Mouse (Mus musculus) forebrain, embryonic 12.5 days (tissue): ENCODE results near the gene Tgm2. TPM values are rescaled to one million over a fixed set of nuclear protein-coding genes. Genes with fewer than 3 reads are reported as not detected.

Source experiments
- ATAC-seq: fragments of 200-750 bp; cut with Nextera tagmentation; 2 replicates; pipeline ENCODE4 v1.8.0; 2017; ENCODE audit warnings: moderate TSS enrichment; ENCODE audit not compliant: low FRiP score
- H3K27ac ChIP-seq: fragments of 300-500 bp; sonication (generic); 2 replicates; pipeline ENCODE4 v1.5.1; 2016; ENCODE audit warnings: mild to moderate bottlenecking
- H3K27me3 ChIP-seq: fragments of 300-500 bp; sonication (generic); 2 replicates; pipeline ENCODE4 v1.6.1; 2016; ENCODE audit warnings: mild to moderate bottlenecking
- H3K36me3 ChIP-seq: fragments of 300-500 bp; sonication (generic); replicated peaks from 2 replicates; pipeline ENCODE4 v1.6.1; 2016; ENCODE audit warnings: mild to moderate bottlenecking
- H3K4me1 ChIP-seq: fragments of 300-500 bp; sonication (generic); 2 replicates; pipeline ENCODE4 v1.6.1; 2016
- H3K4me2 ChIP-seq: fragments of 300-500 bp; sonication (generic); 2 replicates; pipeline ENCODE4 v1.6.1; 2016; ENCODE audit warnings: mild to moderate bottlenecking, moderate library complexity
- H3K4me3 ChIP-seq: fragments of 300-500 bp; sonication (generic); replicated peaks from 2 replicates; pipeline ENCODE4 v1.5.1; 2016; ENCODE audit warnings: mild to moderate bottlenecking
- H3K9ac ChIP-seq: fragments of 300-500 bp; sonication (generic); 2 replicates; pipeline ENCODE4 v1.6.1; 2016; ENCODE audit warnings: mild to moderate bottlenecking
- H3K9me3 ChIP-seq: fragments of 300-500 bp; sonication (generic); 2 replicates; pipeline ENCODE4 v1.6.1; 2016
- WGBS: fragments of 180-500 bp; shearing (Covaris S2); methylation state at CpG from one replicate; pipeline ENCODE4 v1.1.7; 2016; 5-methylcytosine and 5-hydroxymethylcytosine counted together
- polyA plus RNA-seq: library from polyadenylated mRNA; unstranded; fragments of >200 nt; fragmentation: Nextera tagmentation; extraction: Ambion mirVana; gene quantifications from 2 replicates; pipeline ENCODE4 v1.2.1, GENCODE M21; 2016

The Tgm2 gene
- polyA plus RNA-seq, 1 experiment from 2014 or later, result 4.3 TPM

DNA sequence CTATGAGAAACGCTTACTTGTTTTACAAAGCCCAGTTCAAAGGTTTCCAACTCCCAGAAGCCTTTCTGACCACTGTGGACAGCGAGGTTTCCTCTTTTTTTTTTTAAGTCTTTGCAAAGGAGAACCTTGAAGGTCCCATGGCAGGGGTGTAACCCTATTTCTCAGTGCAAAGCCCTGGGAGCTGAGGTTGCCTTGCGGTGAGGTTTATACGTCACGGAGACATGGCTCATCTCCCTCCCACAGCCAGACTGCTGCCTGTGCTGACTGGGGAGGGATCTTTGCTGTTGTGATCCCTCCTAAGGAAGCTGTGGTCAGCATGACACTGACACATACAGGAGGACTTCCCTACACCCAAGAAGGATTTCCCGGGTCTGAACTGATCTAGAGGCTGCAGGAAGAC lies 13.2 kb downstream of the Tgm2 start:
- H3K36me3 ChIP-seq, result no peaks in the 10 kb centered on the region
- no peak overlapping the region for H3K4me3 ChIP-seq
- 87% methylated on average over 6 of the region's 6 CpGs for WGBS
- no peaks in the 10 kb centered on the region for H3K9me3 ChIP-seq
- H3K27me3 ChIP-seq, result no peaks in the 10 kb centered on the region
- H3K9ac ChIP-seq, result no peak overlapping the region
- no peak for ATAC-seq
- H3K4me1 ChIP-seq, result peaks cover 14% of the 10 kb centered on the region
- no peak overlapping the region for H3K4me2 ChIP-seq
- no peak overlapping the region for H3K27ac ChIP-seq

DNA sequence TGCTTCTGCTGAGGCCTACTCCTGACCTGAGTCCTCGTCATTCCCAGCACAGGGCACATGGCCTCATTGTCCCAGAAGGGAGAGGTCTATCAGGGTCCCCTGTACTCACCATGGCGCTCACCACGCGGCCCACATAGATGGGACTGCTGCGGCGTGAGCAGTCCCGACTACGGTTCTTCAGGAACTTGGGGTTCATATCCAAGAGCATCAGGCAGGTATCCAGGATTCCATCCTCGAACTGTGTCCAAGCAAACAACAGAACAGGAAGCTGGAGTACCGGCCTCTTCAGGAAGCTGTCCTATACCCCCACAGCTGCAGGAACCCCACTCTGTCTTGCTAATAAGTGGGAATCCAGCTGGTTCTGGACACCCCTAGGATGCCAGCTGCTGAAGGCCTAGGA lies 13.9 kb downstream of the Tgm2 start:
- WGBS, result 87% methylated on average over 10 of the region's 10 CpGs
- no peaks in the 10 kb centered on the region for H3K36me3 ChIP-seq
- H3K4me1 ChIP-seq, result peaks cover 14% of the 10 kb centered on the region
- no peak overlapping the region for H3K4me3 ChIP-seq
- no peaks in the 10 kb centered on the region for H3K9me3 ChIP-seq
- no peak overlapping the region for H3K9ac ChIP-seq
- ATAC-seq, result no peak
- H3K4me2 ChIP-seq, result no peak overlapping the region
- no peaks in the 10 kb centered on the region for H3K27me3 ChIP-seq
- no peak overlapping the region for H3K27ac ChIP-seq

DNA sequence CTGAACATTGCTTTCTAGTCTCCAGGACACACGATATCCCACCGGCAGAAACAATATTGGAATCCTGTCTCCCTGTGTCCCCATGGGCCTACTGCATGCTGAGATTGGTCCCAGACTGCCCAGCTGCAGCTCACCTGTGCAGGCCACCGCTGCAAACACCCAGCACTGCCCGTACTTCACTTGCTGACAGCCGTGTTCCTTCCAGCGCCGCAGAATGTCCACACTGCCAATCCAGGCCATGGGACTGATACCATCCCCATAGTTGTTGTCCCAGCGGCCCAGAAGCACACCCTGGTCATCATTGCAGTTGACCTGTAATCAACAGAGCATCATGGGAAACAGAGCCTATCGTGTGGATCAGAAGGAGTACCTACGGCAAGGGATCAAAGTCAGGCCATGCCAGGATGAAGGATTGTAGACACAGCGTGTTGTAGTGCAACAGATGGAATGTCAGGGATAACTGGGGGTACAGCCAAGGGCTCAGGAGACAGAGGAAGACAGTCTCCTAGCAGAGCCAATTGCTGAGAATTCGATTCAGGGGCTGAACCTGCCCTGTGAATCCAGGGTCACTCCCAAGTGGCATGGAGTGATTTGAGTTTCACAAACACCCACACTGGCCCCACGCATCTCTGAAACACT lies 14.9 kb downstream of the Tgm2 start:
- Histone ChIP-seq H3K4me2 (no peak overlapping the region), H3K4me3 (no peak overlapping the region), H3K9me3 (no peaks in the 10 kb centered on the region), H3K27ac (no peak overlapping the region), H3K4me1 (peaks cover 14% of the 10 kb centered on the region), H3K27me3 (no peaks in the 10 kb centered on the region), H3K36me3 (no peaks in the 10 kb centered on the region), H3K9ac (no peak overlapping the region)
- ATAC-seq, result no peak
- WGBS, result 94% methylated on average over 13 of the region's 13 CpGs

DNA sequence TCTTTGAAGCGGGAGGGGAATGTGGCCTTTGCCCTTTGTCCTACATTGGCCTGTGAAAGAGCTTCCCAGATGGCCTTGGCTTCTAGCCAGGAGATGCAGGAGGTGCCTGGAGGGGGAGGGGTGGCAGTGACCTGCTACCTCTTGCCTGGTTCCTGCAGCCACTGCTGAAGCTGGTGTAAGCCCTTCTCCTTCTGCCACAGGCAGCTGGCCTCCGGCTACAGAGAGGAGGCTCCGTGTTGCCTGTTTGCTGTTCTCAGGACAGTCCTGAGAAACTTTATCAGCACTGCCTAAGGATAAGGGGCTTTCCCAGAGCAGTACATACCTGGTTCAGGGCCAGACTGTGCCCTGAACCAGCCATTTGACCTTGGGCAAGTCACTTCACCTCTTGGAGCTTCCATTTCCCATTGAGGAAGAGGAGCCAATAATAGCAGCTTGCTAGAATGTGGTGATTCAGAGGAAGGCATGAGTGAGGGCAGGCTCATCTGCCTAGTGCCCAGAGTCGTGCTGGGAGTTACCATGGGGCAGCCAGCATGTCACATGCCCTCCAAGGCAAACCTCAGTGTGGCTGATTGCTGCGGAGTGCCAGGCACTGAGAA lies 15.7 kb downstream of the Tgm2 start:
- Histone ChIP-seq H3K9me3 (no peaks in the 10 kb centered on the region), H3K4me1 (peaks cover 14% of the 10 kb centered on the region), H3K27me3 (no peaks in the 10 kb centered on the region), H3K36me3 (no peaks in the 10 kb centered on the region), H3K27ac (0 out of 2 replicates have a peak overlapping the region, but pooled peaks have one; percentile 48), H3K9ac (no peak overlapping the region), H3K4me2 (no peak overlapping the region), H3K4me3 (no peak overlapping the region)
- WGBS, result 57% methylated on average over 5 of the region's 5 CpGs
- ATAC-seq, result 0 out of 2 replicates have a peak, but pooled peaks have one; percentile 33

DNA sequence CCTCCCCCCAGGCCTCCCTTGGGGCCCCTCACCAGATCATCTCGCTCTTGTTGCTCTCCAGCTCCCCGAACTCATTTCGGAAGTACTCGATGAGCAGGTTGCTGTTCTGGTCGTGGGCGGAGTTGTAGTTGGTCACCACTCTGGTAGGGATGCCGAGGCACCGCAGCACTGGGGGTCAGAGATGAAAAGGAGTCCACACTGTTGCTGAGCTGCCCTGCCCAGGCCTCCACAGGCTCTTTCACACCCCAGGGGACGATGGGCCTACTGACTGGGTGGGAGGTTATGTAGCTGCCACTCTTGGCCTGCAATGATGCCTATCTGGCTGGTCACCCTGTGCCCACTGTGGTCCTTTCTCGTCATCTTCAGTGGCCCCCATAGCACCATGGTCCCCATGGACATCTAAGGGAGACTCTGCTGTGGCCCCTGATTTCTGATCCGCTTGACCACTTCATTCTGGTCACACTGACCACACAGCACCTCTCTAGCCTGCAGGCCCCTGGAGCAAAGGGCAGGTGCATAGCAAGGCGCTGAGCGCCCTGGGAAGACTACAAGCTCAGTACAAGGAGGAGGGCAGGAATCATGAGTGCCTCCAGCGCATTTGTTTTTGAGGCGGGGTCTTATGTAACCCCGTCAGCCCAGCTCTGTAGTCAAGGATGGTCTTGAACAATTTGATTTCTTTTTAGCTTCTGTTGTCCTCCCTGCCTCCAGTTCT lies 16.8 kb downstream of the Tgm2 start:
- Histone ChIP-seq H3K27ac (peak overlapping the region; percentile 48; the same call in 1 of the 2 replicates), H3K9ac (no peak overlapping the region), H3K4me2 (no peak overlapping the region), H3K4me3 (no peak overlapping the region), H3K9me3 (no peaks in the 10 kb centered on the region), H3K36me3 (no peaks in the 10 kb centered on the region), H3K27me3 (no peaks in the 10 kb centered on the region), H3K4me1 (peaks cover 14% of the 10 kb centered on the region)
- ATAC-seq, result no peak
- 90% methylated on average over 16 of the region's 16 CpGs for WGBS

DNA sequence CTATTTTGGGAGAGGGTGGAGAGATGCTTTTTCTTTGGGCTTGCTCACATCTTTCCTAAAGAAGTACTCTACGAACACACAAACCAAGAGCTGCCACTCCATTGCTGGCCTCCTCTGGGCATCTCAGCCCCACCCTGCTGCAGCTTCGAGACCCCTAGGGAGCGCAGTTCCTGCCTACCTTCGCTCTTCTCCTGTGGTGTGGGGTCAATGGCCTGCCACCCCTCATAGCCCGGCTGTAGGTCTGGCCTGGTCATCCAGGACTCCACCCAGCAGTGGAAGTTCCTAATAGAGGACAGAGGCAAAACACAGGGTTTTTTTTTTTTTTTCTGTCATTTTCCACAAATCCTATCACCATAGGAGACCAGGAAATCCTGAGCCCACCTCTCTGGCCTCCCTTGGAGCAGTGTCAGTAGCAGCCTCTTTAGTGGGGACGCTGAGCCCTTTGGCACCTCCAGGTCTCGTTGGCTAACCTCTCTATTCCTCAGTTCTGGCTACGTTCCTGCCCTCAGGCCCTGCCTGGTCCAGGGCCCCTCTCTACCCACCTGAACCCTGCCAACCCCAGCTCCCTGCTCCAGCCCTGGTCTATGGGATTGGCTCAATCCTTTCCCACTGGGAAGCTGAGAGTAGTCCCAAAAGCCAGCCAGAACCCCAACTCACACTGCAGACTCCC lies 17.6 kb downstream of the Tgm2 start:
- Histone ChIP-seq H3K9ac (no peak overlapping the region), H3K27me3 (no peaks in the 10 kb centered on the region), H3K4me2 (no peak overlapping the region), H3K4me3 (no peak overlapping the region), H3K36me3 (no peaks in the 10 kb centered on the region), H3K4me1 (peaks cover 14% of the 10 kb centered on the region), H3K27ac (no peak overlapping the region), H3K9me3 (no peaks in the 10 kb centered on the region)
- 84% methylated on average over 8 of the region's 8 CpGs for WGBS
- no peak for ATAC-seq

DNA sequence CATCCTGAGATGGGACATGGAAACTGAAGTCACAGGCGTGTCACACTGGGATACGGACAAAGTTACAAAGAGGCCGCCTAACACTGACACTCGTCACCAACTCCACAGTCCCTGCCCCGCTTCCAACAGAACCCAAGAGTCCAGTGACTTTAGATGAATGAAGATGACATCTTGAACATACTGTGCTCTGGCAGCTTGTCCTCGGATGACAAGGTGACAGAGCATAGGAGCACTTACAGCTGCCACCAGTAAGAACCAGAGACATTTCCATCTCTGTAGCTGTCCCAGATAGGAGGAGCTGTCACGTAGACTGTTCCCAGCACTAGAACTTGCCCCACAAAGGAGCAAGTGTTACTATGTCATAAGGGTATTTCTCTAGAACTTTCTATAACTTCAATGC lies 18.4 kb downstream of the Tgm2 start:
- Histone ChIP-seq H3K27ac (no peak overlapping the region), H3K36me3 (no peaks in the 10 kb centered on the region), H3K9me3 (no peaks in the 10 kb centered on the region), H3K4me3 (no peak overlapping the region), H3K9ac (no peak overlapping the region), H3K4me2 (no peak overlapping the region), H3K4me1 (peaks cover 14% of the 10 kb centered on the region), H3K27me3 (no peaks in the 10 kb centered on the region)
- WGBS, result 92% methylated on average over 7 of the region's 7 CpGs
- no peak for ATAC-seq

DNA sequence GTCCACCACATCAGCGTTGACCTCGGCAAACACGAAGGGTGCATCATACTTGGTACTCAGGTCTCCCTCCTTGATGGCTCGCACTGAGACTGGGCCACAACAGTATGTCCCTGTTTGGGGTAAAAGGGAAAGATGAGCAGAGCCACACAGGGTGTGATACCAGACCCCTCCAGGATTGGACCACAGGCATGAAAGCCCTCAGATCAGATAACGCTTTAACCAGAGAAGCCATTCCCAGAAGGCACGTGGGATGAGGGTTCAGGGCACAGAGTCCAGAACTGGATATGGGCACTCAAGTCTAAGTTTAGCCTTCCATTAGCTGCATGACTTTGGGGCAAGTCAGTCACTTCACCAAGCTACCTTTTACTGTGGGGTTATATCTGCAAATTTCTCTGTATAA lies 19.0 kb downstream of the Tgm2 start:
- Histone ChIP-seq H3K4me2 (no peak overlapping the region), H3K9ac (no peak overlapping the region), H3K27me3 (no peaks in the 10 kb centered on the region), H3K36me3 (no peaks in the 10 kb centered on the region), H3K9me3 (no peaks in the 10 kb centered on the region), H3K27ac (no peak overlapping the region), H3K4me3 (no peak overlapping the region), H3K4me1 (peaks cover 14% of the 10 kb centered on the region)
- ATAC-seq, result no peak
- 93% methylated on average over 6 of the region's 6 CpGs for WGBS

DNA sequence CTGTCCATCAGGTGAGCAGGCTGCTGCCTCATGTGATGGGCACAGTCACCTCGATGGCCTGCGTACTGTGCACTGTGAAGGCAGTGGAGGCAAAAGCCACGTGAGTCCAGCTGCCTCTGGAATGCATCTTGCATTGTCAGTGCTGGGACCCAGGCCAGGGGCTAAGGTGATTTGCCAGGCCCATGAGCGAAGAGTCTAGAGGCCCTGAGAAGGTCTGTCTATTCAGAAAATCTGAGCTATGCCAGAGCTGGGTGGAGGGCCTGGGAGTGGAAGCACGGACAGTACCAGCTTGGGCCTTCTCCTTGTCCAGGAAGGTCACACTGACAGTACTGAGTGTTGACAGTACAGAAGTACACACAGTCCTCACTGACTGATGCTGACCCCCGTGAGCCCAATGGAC lies 23.4 kb downstream of the Tgm2 start:
- H3K27ac ChIP-seq, result no peak overlapping the region
- H3K27me3 ChIP-seq, result no peaks in the 10 kb centered on the region
- no peak for ATAC-seq
- H3K4me1 ChIP-seq, result peaks cover 4% of the 10 kb centered on the region; the same call in 1 of the 2 replicates
- no peak overlapping the region for H3K4me2 ChIP-seq
- no peaks in the 10 kb centered on the region for H3K9me3 ChIP-seq
- 91% methylated on average over 6 of the region's 6 CpGs for WGBS
- H3K4me3 ChIP-seq, result no peak overlapping the region
- no peaks in the 10 kb centered on the region for H3K36me3 ChIP-seq
- H3K9ac ChIP-seq, result no peak overlapping the region

DNA sequence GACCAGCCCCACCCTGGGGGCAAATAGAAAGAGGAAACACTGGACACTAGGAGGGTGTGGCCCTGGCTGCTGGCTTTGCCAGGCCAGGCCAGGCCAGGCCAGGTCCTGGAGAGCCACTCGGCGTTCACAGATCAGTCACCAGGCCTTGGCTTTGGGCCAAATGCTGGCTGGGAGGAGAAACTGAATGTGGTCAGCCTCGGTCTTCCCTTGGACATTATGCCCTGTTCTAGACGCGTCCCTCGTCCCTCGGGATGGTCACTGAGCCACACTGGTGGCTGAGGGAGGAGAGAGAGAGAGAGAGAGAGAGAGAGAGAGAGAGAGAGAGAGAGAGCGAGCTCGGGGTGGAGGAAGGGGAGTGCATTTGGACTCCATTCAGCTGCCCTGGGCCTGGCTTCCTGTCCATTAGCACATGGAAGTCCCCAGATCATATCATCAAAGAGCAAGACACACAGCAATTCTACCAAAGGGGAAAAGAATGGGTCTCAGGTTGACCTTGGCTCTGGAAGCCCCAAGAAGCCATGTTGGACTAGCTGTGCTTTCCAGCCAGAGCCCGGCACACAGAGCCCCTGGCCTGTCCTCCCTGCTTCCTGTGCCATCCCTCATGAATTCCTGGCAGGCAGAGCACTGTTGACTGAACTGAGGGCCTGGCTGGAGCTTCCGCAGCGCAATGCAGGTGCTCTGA lies 24.4 kb downstream of the Tgm2 start:
- no peak for ATAC-seq
- WGBS, result 82% methylated on average over 12 of the region's 12 CpGs
- no peak overlapping the region for H3K27ac ChIP-seq

DNA sequence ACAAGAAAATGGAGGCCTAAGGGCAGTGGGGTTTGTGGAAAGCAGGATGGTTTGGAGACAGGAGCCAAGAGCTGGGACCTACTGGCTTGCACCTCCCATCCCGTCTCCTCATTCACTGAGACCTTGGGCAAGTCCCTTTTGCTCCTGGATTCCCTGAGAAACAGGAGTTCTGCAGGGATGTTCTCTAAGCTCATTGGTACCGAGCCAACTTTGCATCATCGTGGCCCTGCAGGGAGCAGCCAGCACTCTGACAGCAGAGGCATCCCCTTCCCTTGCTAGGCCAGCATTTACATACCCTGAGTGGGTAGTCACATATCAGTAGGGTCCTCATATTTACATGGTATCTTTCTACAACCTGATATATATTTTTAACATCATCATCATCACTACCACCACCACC lies 25.4 kb downstream of the Tgm2 start:
- Histone ChIP-seq H3K9me3 (no peaks in the 10 kb centered on the region), H3K4me3 (no peak overlapping the region), H3K4me1 (peaks cover 4% of the 10 kb centered on the region; the same call in 1 of the 2 replicates), H3K36me3 (no peaks in the 10 kb centered on the region), H3K4me2 (no peak overlapping the region), H3K9ac (no peak overlapping the region), H3K27me3 (no peaks in the 10 kb centered on the region), H3K27ac (no peak overlapping the region)
- 85% methylated on average over 3 of the region's 3 CpGs for WGBS
- no peak for ATAC-seq

More for the DNA sequence above, 24.4 kb downstream of the Tgm2 start:
- no peak overlapping the region for H3K9ac ChIP-seq
- H3K36me3 ChIP-seq, result no peaks in the 10 kb centered on the region
- H3K9me3 ChIP-seq, result no peaks in the 10 kb centered on the region
- H3K4me3 ChIP-seq, result no peak overlapping the region
- H3K4me1 ChIP-seq, result peaks cover 4% of the 10 kb centered on the region; the same call in 1 of the 2 replicates
- H3K27me3 ChIP-seq, result no peaks in the 10 kb centered on the region
- H3K4me2 ChIP-seq, result no peak overlapping the region

DNA sequence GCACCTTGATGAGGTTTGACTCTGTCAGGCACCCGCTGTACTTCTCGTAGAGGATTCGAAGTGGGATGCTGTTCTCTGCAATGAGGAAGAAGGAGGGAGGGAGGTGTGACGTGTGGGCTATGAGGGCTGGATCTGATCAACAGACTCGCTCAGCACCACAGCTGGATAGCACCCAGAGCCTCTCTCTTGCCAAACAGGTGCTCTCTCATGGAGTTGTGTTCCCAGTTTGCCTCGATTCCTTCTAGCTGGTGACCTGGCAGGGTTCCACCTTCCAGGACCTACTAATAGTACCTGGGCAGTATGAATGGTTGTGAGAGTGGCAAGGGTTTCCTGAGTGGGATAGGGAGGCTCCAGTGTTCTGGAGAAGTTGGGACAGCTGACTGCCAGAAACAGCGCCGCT lies 26.0 kb downstream of the Tgm2 start:
- H3K27ac ChIP-seq, result no peak overlapping the region
- H3K27me3 ChIP-seq, result no peaks in the 10 kb centered on the region
- H3K4me1 ChIP-seq, result peaks cover 4% of the 10 kb centered on the region; the same call in 1 of the 2 replicates
- 84% methylated on average over 8 of the region's 8 CpGs for WGBS
- H3K4me3 ChIP-seq, result no peak overlapping the region
- ATAC-seq, result no peak
- no peak overlapping the region for H3K4me2 ChIP-seq
- H3K36me3 ChIP-seq, result no peaks in the 10 kb centered on the region
- H3K9me3 ChIP-seq, result no peaks in the 10 kb centered on the region
- H3K9ac ChIP-seq, result no peak overlapping the region
